Mouse (Mus musculus) midbrain, embryonic 10.5 days (tissue): Measurements from ENCODE around the gene Ern1. TPM values are rescaled to one million over a fixed set of nuclear protein-coding genes. Genes with fewer than 3 reads are reported as not detected.
A peak's percentile ranks its signal among the peaks of the same experiment; 100 is the strongest.

Experiments
- DNase-seq: peaks from one replicate; pipeline ENCODE4 v3.0.0-alpha.2; 2017; ENCODE audit warnings: low spot score
- H3K27ac ChIP-seq: fragments of 300-500 bp; sonication (generic); replicated peaks from 2 replicates; pipeline ENCODE4 v1.5.1; 2016; ENCODE audit warnings: mild to moderate bottlenecking
- H3K27me3 ChIP-seq: fragments of 300-500 bp; sonication (generic); 2 replicates; pipeline ENCODE4 v1.6.1; 2016; ENCODE audit warnings: low read depth, mild to moderate bottlenecking; ENCODE audit not compliant: poor library complexity, severe bottlenecking
- H3K36me3 ChIP-seq: fragments of 300-500 bp; sonication (generic); 2 replicates; pipeline ENCODE4 v1.6.1; 2016; ENCODE audit warnings: mild to moderate bottlenecking, moderate library complexity
- H3K4me1 ChIP-seq: fragments of 300-500 bp; sonication (generic); 2 replicates; pipeline ENCODE4 v1.6.1; 2016
- H3K4me3 ChIP-seq: fragments of 300-500 bp; sonication (generic); 2 replicates; pipeline ENCODE4 v1.5.1; 2016; ENCODE audit warnings: mild to moderate bottlenecking, moderate library complexity
- H3K9me3 ChIP-seq: fragments of 300-500 bp; sonication (generic); replicated peaks from 2 replicates; pipeline ENCODE4 v1.6.1; 2016; ENCODE audit warnings: mild to moderate bottlenecking
- WGBS: fragments of 180-500 bp; shearing (Covaris S2); methylation state at CpG from one replicate; pipeline ENCODE4 v1.1.7; 2016; 5-methylcytosine and 5-hydroxymethylcytosine counted together
- polyA plus RNA-seq: library from polyadenylated mRNA; unstranded; fragments of >200 nt; fragmentation: Nextera tagmentation; extraction: Ambion mirVana; gene quantifications from 2 replicates; pipeline ENCODE4 v1.2.1, GENCODE M21; 2016

Gene Ern1
- polyA plus RNA-seq, 1 experiment from 2014 or later, result 5.2 TPM

GRCm38 (mm10) chr11:106387020-106387419 is 100.6 kb downstream of the Ern1 start:
- 89% methylated on average over 6 of the region's 6 CpGs for WGBS
- Histone ChIP-seq H3K27me3 (no peaks in the 10 kb centered on the region), H3K36me3 (no peaks in the 10 kb centered on the region), H3K9me3 (no peaks in the 10 kb centered on the region), H3K4me1 (no peaks in the 10 kb centered on the region), H3K27ac (no peak overlapping the region), H3K4me3 (no peak overlapping the region)
- no peak for DNase-seq

- no peak overlapping the region for H3K27ac ChIP-seq
- no peaks in the 10 kb centered on the region for H3K4me1 ChIP-seq
- WGBS, result 89% methylated on average over 3 of the region's 3 CpGs
- no peaks in the 10 kb centered on the region for H3K9me3 ChIP-seq
- DNase-seq, result no peak
- H3K36me3 ChIP-seq, result no peaks in the 10 kb centered on the region
- H3K27me3 ChIP-seq, result no peaks in the 10 kb centered on the region
- H3K4me3 ChIP-seq, result no peak overlapping the region
These were observed 101.2 kb downstream of the Ern1 start for GRCm38 (mm10) chr11:106386409-106386808.

DNA sequence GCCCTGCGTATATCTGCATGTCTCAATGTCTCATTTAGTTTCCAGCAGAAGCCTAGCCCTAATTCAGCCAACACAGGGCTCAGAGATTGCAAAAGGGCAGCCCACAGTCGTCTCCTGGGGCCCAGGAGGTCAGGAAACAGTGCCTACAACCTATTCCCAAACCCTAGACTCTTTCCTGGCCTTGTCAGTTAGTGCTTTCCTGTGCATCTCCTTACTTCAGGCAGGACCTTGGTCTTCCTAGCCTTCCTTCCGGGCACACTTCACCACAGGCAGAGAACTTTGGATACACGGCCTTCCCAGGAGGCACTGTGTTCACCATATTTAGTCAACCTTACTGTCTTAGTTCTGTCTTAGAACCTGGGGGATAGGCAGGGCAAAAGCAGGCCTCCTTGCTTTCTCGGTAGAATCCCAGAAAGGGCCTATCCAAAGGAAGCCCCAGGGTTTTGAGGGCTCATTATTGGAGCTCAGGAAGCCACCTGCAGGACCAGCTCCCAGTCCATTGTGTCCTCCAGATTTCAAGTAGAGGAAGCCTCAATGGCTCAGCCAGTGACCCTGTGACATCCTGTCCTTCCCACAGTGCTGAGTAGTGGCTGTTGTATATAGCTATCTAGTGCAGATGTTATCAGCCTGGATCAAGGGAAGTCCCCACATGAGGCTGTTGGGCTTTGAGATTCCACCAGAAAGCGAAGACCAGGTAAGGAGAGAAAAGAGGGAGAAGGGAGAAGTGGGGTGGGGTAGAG is 104.4 kb downstream of the Ern1 start:
- H3K4me3 ChIP-seq, result no peak overlapping the region

DNA sequence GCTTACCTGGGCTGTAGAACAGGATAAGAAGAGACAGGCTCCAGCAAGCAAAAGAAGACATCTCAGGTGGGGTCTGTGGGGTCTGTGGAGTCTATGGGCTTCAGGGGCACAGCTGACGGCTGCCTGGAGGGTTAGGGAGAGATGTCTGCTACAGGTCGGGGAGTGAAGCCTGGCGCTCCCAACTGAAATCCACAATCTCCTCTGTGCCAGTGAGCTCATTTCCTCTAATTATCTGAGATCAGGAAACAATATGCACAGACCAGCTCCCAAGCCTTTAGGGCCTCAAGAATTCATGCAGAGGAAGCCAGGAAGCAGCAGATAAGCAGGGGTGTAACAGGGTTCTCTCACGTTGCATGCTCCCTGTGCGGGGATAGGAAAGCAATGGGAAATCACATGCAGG is 105.2 kb downstream of the Ern1 start:
- no peak for DNase-seq
- H3K4me1 ChIP-seq, result no peaks in the 10 kb centered on the region
- H3K4me3 ChIP-seq, result no peak overlapping the region
- H3K27me3 ChIP-seq, result no peaks in the 10 kb centered on the region
- 80% methylated on average over 5 of the region's 5 CpGs for WGBS
- H3K36me3 ChIP-seq, result no peaks in the 10 kb centered on the region
- no peaks in the 10 kb centered on the region for H3K9me3 ChIP-seq
- no peak overlapping the region for H3K27ac ChIP-seq

More for the DNA sequence above, 104.4 kb downstream of the Ern1 start:
- WGBS, result 75% methylated on average over 6 of the region's 6 CpGs
- Histone ChIP-seq H3K4me1 (no peaks in the 10 kb centered on the region), H3K27me3 (no peaks in the 10 kb centered on the region), H3K9me3 (no peaks in the 10 kb centered on the region), H3K36me3 (no peaks in the 10 kb centered on the region), H3K27ac (no peak overlapping the region)
- DNase-seq, result no peak

GRCm38 (mm10) chr11:106381883-106382282 is 105.8 kb downstream of the Ern1 start:
- Histone ChIP-seq H3K9me3 (no peaks in the 10 kb centered on the region), H3K4me3 (no peak overlapping the region), H3K36me3 (no peaks in the 10 kb centered on the region), H3K27me3 (no peaks in the 10 kb centered on the region), H3K27ac (no peak overlapping the region), H3K4me1 (no peaks in the 10 kb centered on the region)
- WGBS, result 86% methylated on average over 7 of the region's 7 CpGs
- DNase-seq, result no peak

DNA sequence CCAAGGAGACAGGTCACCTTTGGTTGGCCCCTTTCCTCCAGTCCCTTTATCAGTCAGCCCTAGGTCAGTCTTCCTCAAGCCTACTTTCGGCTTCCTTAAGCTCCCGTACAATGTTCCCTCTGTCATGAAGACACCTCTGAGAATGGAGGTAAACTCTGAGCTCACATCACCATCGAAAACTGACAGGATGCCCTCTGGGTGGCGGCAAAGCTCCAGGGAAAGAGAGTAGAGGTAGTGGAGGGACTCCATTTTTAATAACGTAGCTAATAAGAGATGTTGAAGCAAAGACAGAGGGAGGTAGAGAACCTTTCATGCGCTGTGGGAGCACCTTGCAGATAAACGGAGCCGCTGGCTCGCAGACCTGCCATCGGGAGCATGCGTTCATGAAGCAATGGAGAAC is 106.6 kb downstream of the Ern1 start:
- DNase-seq, result no peak
- H3K4me3 ChIP-seq, result no peak overlapping the region
- no peaks in the 10 kb centered on the region for H3K36me3 ChIP-seq
- H3K4me1 ChIP-seq, result no peaks in the 10 kb centered on the region
- H3K9me3 ChIP-seq, result no peaks in the 10 kb centered on the region
- no peaks in the 10 kb centered on the region for H3K27me3 ChIP-seq
- H3K27ac ChIP-seq, result no peak overlapping the region
- 87% methylated on average over 11 of the region's 11 CpGs for WGBS

- Histone ChIP-seq H3K4me1 (peaks cover 14% of the 10 kb centered on the region), H3K9me3 (no peaks in the 10 kb centered on the region), H3K27ac (0 out of 2 replicates have a peak overlapping the region, but pooled peaks have one; percentile 28), H3K4me3 (no peak overlapping the region), H3K27me3 (no peaks in the 10 kb centered on the region), H3K36me3 (no peaks in the 10 kb centered on the region)
- no peak for DNase-seq
- WGBS, result 80% methylated on average over 5 of the region's 5 CpGs
These were observed 112.7 kb downstream of the Ern1 start for GRCm38 (mm10) chr11:106374979-106375378.

DNA sequence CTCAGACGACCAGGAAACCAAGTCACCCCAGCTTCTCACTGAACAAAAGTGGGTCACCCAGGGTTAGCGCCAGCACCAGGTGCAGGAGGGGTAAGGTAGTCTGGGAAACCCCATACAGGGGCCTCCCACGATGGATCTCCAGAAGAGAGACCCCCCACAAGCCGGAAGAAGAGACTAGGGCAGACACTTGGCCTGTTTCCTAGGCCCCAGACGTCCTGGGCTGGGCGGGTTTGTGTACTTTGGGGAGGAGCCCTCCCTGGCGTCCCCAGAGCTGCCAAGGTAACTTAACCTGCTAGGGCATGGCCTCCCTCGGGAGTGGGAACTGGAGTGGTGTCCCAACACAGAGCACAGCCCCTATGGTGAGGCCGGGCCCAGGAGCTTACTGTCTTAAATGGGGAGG is 113.1 kb downstream of the Ern1 start:
- 0 out of 2 replicates have a peak overlapping the region, but pooled peaks have one; percentile 28 for H3K27ac ChIP-seq
- H3K36me3 ChIP-seq, result no peaks in the 10 kb centered on the region

GRCm38 (mm10) chr11:106373998-106374397 is 113.7 kb downstream of the Ern1 start:
- no peaks in the 10 kb centered on the region for H3K27me3 ChIP-seq
- H3K4me3 ChIP-seq, result no peak overlapping the region

More for the DNA sequence above, 113.1 kb downstream of the Ern1 start:
- no peaks in the 10 kb centered on the region for H3K27me3 ChIP-seq
- H3K9me3 ChIP-seq, result no peaks in the 10 kb centered on the region
- peaks cover 14% of the 10 kb centered on the region for H3K4me1 ChIP-seq
- 56% methylated on average over 9 of the region's 9 CpGs for WGBS
- no peak for DNase-seq
- no peak overlapping the region for H3K4me3 ChIP-seq

GRCm38 (mm10) chr11:106366316-106366715 is 121.3 kb downstream of the Ern1 start:
- peak; percentile 78 for DNase-seq
- 18% methylated on average over 3 of the region's 3 CpGs for WGBS
- H3K4me3 ChIP-seq, result 0 out of 2 replicates have a peak overlapping the region, but pooled peaks have one; percentile 2
- no peak overlapping the region for H3K27ac ChIP-seq
- H3K27me3 ChIP-seq, result no peaks in the 10 kb centered on the region
- no peaks in the 10 kb centered on the region for H3K9me3 ChIP-seq
- peaks cover 27% of the 10 kb centered on the region for H3K4me1 ChIP-seq
- H3K36me3 ChIP-seq, result no peaks in the 10 kb centered on the region

More at GRCm38 (mm10) chr11:106373998-106374397, 113.7 kb downstream of the Ern1 start:
- peaks cover 14% of the 10 kb centered on the region for H3K4me1 ChIP-seq
- no peak overlapping the region for H3K27ac ChIP-seq
- WGBS, result 61% methylated on average over 11 of the region's 11 CpGs
- DNase-seq, result no peak
- no peaks in the 10 kb centered on the region for H3K9me3 ChIP-seq
- no peaks in the 10 kb centered on the region for H3K36me3 ChIP-seq

- 54% methylated on average over 10 of the region's 10 CpGs for WGBS
These were observed 122.3 kb downstream of the Ern1 start, which contains the start of gene Prr29 for GRCm38 (mm10) chr11:106365366-106365765. Prr29 (plus strand) TSS chr11:106365472.

GRCm38 (mm10) chr11:106364712-106365111 is 122.9 kb downstream of the Ern1 start:
- WGBS, result 7% methylated on average over 11 of the region's 11 CpGs
- peaks cover 27% of the 10 kb centered on the region for H3K4me1 ChIP-seq
- peak overlapping the region; percentile 80 for H3K27ac ChIP-seq
- no peaks in the 10 kb centered on the region for H3K27me3 ChIP-seq
- peak; percentile 49 for DNase-seq
- H3K36me3 ChIP-seq, result no peaks in the 10 kb centered on the region
- H3K9me3 ChIP-seq, result no peaks in the 10 kb centered on the region
- peak overlapping the region; percentile 31 for H3K4me3 ChIP-seq

More at GRCm38 (mm10) chr11:106365366-106365765, 122.3 kb downstream of the Ern1 start, which contains the start of gene Prr29:
- DNase-seq, result no peak
- peak within 1 kb of the TSS; percentile 31 for H3K4me3 ChIP-seq
- H3K27ac ChIP-seq, result peak within 1 kb of the TSS; percentile 80
- no peaks in the 10 kb centered on the region for H3K9me3 ChIP-seq
- peaks cover 27% of the 10 kb centered on the region for H3K4me1 ChIP-seq
- H3K27me3 ChIP-seq, result no peaks in the 10 kb centered on the region
- H3K36me3 ChIP-seq, result no peaks in the 10 kb centered on the region

DNA sequence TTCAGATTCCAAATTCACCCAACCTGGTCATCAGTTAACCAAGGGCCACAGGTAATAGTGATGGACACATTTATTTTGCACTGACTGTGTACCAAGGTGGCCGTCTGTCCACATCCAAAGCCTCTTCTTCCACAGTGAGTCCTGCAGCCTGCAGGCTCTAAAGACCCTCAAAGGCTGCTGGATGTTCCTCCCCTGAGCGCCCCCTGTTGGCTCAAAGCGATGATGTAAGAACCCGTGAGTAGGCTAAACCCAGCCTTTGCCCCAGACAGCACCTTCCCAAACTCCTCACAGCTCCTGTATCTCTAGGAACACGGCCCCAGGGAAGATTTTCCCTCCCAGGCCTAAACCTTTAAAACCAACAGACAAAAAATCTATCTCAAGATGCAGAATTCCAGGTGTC is 128.3 kb downstream of the Ern1 start:
- no peak overlapping the region for H3K27ac ChIP-seq
- no peaks in the 10 kb centered on the region for H3K36me3 ChIP-seq
- no peak overlapping the region for H3K4me3 ChIP-seq
- no peaks in the 10 kb centered on the region for H3K27me3 ChIP-seq
- DNase-seq, result peak; percentile 41
- WGBS, result 16% methylated on average over 5 of the region's 5 CpGs
- H3K9me3 ChIP-seq, result no peaks in the 10 kb centered on the region
- peaks cover 5% of the 10 kb centered on the region for H3K4me1 ChIP-seq
